In the genomic region with DNA sequence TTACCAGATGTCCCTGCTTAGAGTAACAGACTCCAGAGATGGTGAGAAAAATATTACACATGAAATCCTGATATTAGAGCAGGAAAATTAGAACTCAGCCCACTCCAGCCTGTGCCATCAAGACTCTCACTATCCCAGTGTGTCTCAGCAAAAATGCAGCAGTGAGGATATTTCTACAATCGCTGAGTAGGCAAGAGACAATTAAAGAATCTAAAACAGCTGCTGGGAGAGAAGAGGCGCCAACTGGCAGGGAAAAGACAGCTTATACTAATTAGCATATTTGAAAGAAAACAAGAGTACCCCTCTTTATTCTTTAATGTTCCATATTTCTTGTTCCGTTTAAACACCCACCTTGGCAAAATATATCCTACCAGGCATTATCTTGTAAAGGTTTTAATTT, we compare ENCODE assay signal across 30 mouse cellular contexts.
DNase-seq lines count a peak whose midpoint lies in the region; ATAC-seq and TF ChIP-seq lines count a peak whose summit lies in the region.
"Had no signal": no experiment of that assay in that cellular context is flagged by ENCODE, and none has a peak within 500 bp of the region (broad histone marks: within the 10 kb centered on the region; RNA-seq: fewer than 3 reads in every experiment).

No protein-coding gene starts in this region.

- no peaks in the 10 kb centered on the region for H3K9me3 ChIP-seq in forebrain, embryonic 14.5 days (replicated peaks; ENCODE audit: control insufficient read depth, low read length)
- H3K9me3 ChIP-seq in forebrain, embryonic 11.5 days (ENCODE audit: control insufficient read depth, low read length): no peaks in the 10 kb centered on the region
- H3K9me3 ChIP-seq: embryonic facial prominence, embryonic 13.5 days; forebrain, embryonic 10.5 days; heart, embryonic 10.5 days; heart, embryonic 13.5 days had no signal

- no peak overlapping the region for H3K9ac ChIP-seq in forebrain, embryonic 14.5 days (ENCODE audit: low read length)
- H3K9ac ChIP-seq in forebrain, embryonic 11.5 days (ENCODE audit: low read length): no peak overlapping the region
- H3K9ac ChIP-seq: embryonic facial prominence, embryonic 13.5 days; heart, embryonic 13.5 days; hindbrain, embryonic 14.5 days had no signal

- 0 out of 2 replicates have a peak, but pooled peaks cover 3% of the 10 kb centered on the region for H3K4me1 ChIP-seq in forebrain, embryonic 14.5 days (ENCODE audit: control insufficient read depth, insufficient read depth, low read length)
- H3K4me1 ChIP-seq in forebrain, embryonic 11.5 days (replicated peaks; ENCODE audit: control insufficient read depth, insufficient read depth, low read length): no peaks in the 10 kb centered on the region
- H3K4me1 ChIP-seq: heart, embryonic 10.5 days; heart, embryonic 13.5 days had no signal

- no peaks in the 10 kb centered on the region for H3K27me3 ChIP-seq in forebrain, embryonic 14.5 days (replicated peaks; ENCODE audit: control insufficient read depth, insufficient read depth, low read length)
- no peaks in the 10 kb centered on the region for H3K27me3 ChIP-seq in forebrain, embryonic 11.5 days (ENCODE audit: control insufficient read depth, insufficient read depth, low read length)
- H3K27me3 ChIP-seq: CH12.LX; embryonic facial prominence, embryonic 13.5 days; heart, embryonic 13.5 days; Patski had no signal

- no peak overlapping the region for H3K4me2 ChIP-seq in forebrain, embryonic 14.5 days (ENCODE audit: low read length)
- no peak overlapping the region for H3K4me2 ChIP-seq in forebrain, embryonic 11.5 days (ENCODE audit: low read depth, low read length, severe bottlenecking)
- H3K4me2 ChIP-seq: embryonic facial prominence, embryonic 13.5 days; heart, embryonic 13.5 days; hindbrain, embryonic 14.5 days had no signal

- H3K27ac ChIP-seq in forebrain, embryonic 14.5 days (ENCODE audit: low read depth, low read length): no peak overlapping the region
- H3K27ac ChIP-seq in forebrain, embryonic 11.5 days (ENCODE audit: low read depth, low read length): no peak overlapping the region
- 0 out of 2 replicates have a peak overlapping the region, but pooled peaks have one; percentile 5 for H3K27ac ChIP-seq in layer of hippocampus, adult 2 months
- H3K27ac ChIP-seq: embryonic facial prominence, embryonic 13.5 days; forebrain, embryonic 10.5 days; heart, adult 2 months; heart, embryonic 10.5 days; heart, embryonic 13.5 days; hindbrain, embryonic 14.5 days; hindbrain, postnatal 0 days had no signal

- TF ChIP-seq CTCF in layer of hippocampus, adult 2 months (conservative IDR thresholded peaks at IDR 0.05): no peak

- no peaks in the 10 kb centered on the region for H3K36me3 ChIP-seq in forebrain, embryonic 14.5 days (ENCODE audit: control insufficient read depth, insufficient read depth, low read length)
- H3K36me3 ChIP-seq in forebrain, embryonic 11.5 days (ENCODE audit: control insufficient read depth, insufficient read depth, low read length): no peaks in the 10 kb centered on the region
- H3K36me3 ChIP-seq: embryonic facial prominence, embryonic 13.5 days; forebrain, embryonic 10.5 days; G1E; heart, embryonic 10.5 days; heart, embryonic 13.5 days had no signal

- H3K4me3 ChIP-seq in forebrain, embryonic 14.5 days (ENCODE audit: low read depth, low read length): no peak overlapping the region
- H3K4me3 ChIP-seq in forebrain, embryonic 11.5 days (ENCODE audit: low read depth, low read length): no peak overlapping the region
- H3K4me3 ChIP-seq in layer of hippocampus, adult 2 months: no peak overlapping the region
- H3K4me3 ChIP-seq: embryonic facial prominence, embryonic 13.5 days; forebrain, embryonic 10.5 days; heart, adult 2 months; heart, embryonic 10.5 days; heart, embryonic 13.5 days had no signal

- peak; percentile 68 for DNase-seq in forebrain, embryonic 14.5 days (ENCODE audit: low spot score)
- no peak for DNase-seq in forebrain, embryonic 11.5 days (ENCODE audit: low spot score)
- no peak for DNase-seq in layer of hippocampus, adult 2 months (ENCODE audit: low spot score in 2 of 2)
- no peak for DNase-seq in layer of hippocampus, adult 11-12 months (ENCODE audit: low spot score)
- peak; percentile 8 for DNase-seq in lung, postnatal 10 days
- no peak for DNase-seq in lung, postnatal 14 days
- DNase-seq in brain, adult 2 months (ENCODE audit: low read depth, low spot score): peak; percentile 57
- DNase-seq in adrenal gland, adult 2 months: no peak
- DNase-seq: adrenal gland, postnatal 14 days; B cell, adult 2 months; cerebellum, adult 18-20 months; cerebellum, adult 9-10 months; cerebellum, postnatal 14 days; gastrocnemius, postnatal 10 days; gastrocnemius, postnatal 36 days; heart, adult 2 months; heart, postnatal 14 days; heart, postnatal 4 days had no signal

- ATAC-seq in forebrain, embryonic 14.5 days: no peak
- ATAC-seq in forebrain, embryonic 11.5 days (replicated peaks; ENCODE audit: low FRiP score): no peak
- ATAC-seq: forebrain, embryonic 16.5 days; hindbrain, postnatal 0 days; inflammation-experienced regulatory T-cells, adult 6 months; intestine, embryonic 16.5 days; Patski had no signal

- WGBS in forebrain, embryonic 14.5 days: 45% methylated on average over 3 of the region's 3 CpGs
- WGBS in forebrain, embryonic 11.5 days: 80% methylated on average over 3 of the region's 3 CpGs

Comparison
In these comparisons a context has a peak if more than half of its experiments do, and no peak if none do; other contexts are left out.
1. DNase-seq: peak in forebrain, embryonic 14.5 days (single experiment), lung, postnatal 10 days (single experiment) and brain, adult 2 months (single experiment); none in forebrain, embryonic 11.5 days (single experiment), layer of hippocampus, adult 2 months (0 of 2), layer of hippocampus, adult 11-12 months (single experiment), lung, postnatal 14 days (single experiment) and adrenal gland, adult 2 months (single experiment).